Mouse (Mus musculus) frontal cortex, adult (tissue): ENCODE results near the gene Asb1.

Experiments
- ATAC-seq: cut with Nextera tagmentation; 2 replicates; pipeline ENCODE4 v1.9.2; 2017; ENCODE audit warnings: mild to moderate bottlenecking, moderate library complexity, mixed read lengths; ENCODE audit not compliant: low TSS enrichment

The Asb1 gene

GRCm38 (mm10) chr1:91606701-91607100 is 66.4 kb downstream of the Asb1 start:
- ATAC-seq = no peak

- no peak for ATAC-seq
Measured at GRCm38 (mm10) chr1:91607141-91607540, 66.8 kb downstream of the Asb1 start.
